8 mouse cellular contexts compared by ENCODE assay signal in genomic region chr10:117844782-117845596, GRCm38 (mm10). TPM values are rescaled to one million over a fixed set of nuclear protein-coding genes. Genes with fewer than 3 reads are reported as not detected.
DNase-seq lines count a peak whose midpoint lies in the region; ATAC-seq and TF ChIP-seq lines count a peak whose summit lies in the region.

No protein-coding gene starts in this region.

- no peak for TF ChIP-seq POLR2A in ES-Bruce4 (IDR thresholded peaks at IDR 0.05; ENCODE audit: insufficient read depth, low read length)

- H3K9me3 ChIP-seq in ES-Bruce4 (replicated peaks; ENCODE audit: control insufficient read depth, insufficient read depth, low read length, poor library complexity, severe bottlenecking), result no peaks in the 10 kb centered on the region
- no peaks in the 10 kb centered on the region for H3K9me3 ChIP-seq in forebrain, embryonic 14.5 days (replicated peaks; ENCODE audit: control insufficient read depth, low read length)
- no peaks in the 10 kb centered on the region for H3K9me3 ChIP-seq in lung, embryonic 14.5 days (ENCODE audit: low read depth, low read length)
- no peaks in the 10 kb centered on the region for H3K9me3 ChIP-seq in neural tube, embryonic 15.5 days (replicated peaks)

- no peaks in the 10 kb centered on the region; the same call in 1 of the 2 replicates for H3K36me3 ChIP-seq in ES-Bruce4 (ENCODE audit: control insufficient read depth, insufficient read depth, low read length, poor library complexity, severe bottlenecking)
- no peaks in the 10 kb centered on the region for H3K36me3 ChIP-seq in forebrain, embryonic 14.5 days (ENCODE audit: control insufficient read depth, insufficient read depth, low read length)
- no peaks in the 10 kb centered on the region for H3K36me3 ChIP-seq in lung, embryonic 14.5 days (ENCODE audit: insufficient read depth)
- no peaks in the 10 kb centered on the region for H3K36me3 ChIP-seq in neural tube, embryonic 15.5 days

- WGBS in forebrain, embryonic 14.5 days, result 2% methylated on average over 49 of the region's 52 CpGs
- WGBS in large intestine, adult 2 months, result 1% methylated on average over 49 of the region's 52 CpGs
- WGBS in lung, embryonic 14.5 days, result 1% methylated on average over 45 of the region's 52 CpGs
- WGBS in neural tube, embryonic 15.5 days, result under 1% methylated on average over 48 of the region's 52 CpGs

- H3K4me1 ChIP-seq in ES-Bruce4 (ENCODE audit: control insufficient read depth, insufficient read depth, low read length), result peaks cover 4% of the 10 kb centered on the region
- H3K4me1 ChIP-seq in forebrain, embryonic 14.5 days (ENCODE audit: control insufficient read depth, insufficient read depth, low read length), result peaks cover 19% of the 10 kb centered on the region
- H3K4me1 ChIP-seq in lung, embryonic 14.5 days (ENCODE audit: insufficient read depth), result peaks cover 9% of the 10 kb centered on the region
- peaks cover 25% of the 10 kb centered on the region for H3K4me1 ChIP-seq in neural tube, embryonic 15.5 days

- peak overlapping the region; percentile 99 for H3K9ac ChIP-seq in ES-Bruce4 (ENCODE audit: low read depth, poor library complexity, severe bottlenecking)
- peak overlapping the region; percentile 87 for H3K9ac ChIP-seq in forebrain, embryonic 14.5 days (ENCODE audit: low read length)
- H3K9ac ChIP-seq in lung, embryonic 14.5 days, result peak overlapping the region; percentile 98
- H3K9ac ChIP-seq in neural tube, embryonic 15.5 days (replicated peaks), result peak overlapping the region; percentile 96

- peak overlapping the region; percentile 49; the same call in 1 of the 2 replicates for H3K27ac ChIP-seq in ES-Bruce4 (ENCODE audit: insufficient read depth, low read length)
- peak overlapping the region; percentile 95 for H3K27ac ChIP-seq in forebrain, embryonic 14.5 days (ENCODE audit: low read depth, low read length)
- H3K27ac ChIP-seq in lung, embryonic 14.5 days (ENCODE audit: low read depth), result peak overlapping the region; percentile 98
- H3K27ac ChIP-seq in neural tube, embryonic 15.5 days (replicated peaks), result peak overlapping the region; percentile 97

- no peaks in the 10 kb centered on the region for H3K27me3 ChIP-seq in ES-Bruce4 (ENCODE audit: control insufficient read depth, insufficient read depth, low read length, poor library complexity, severe bottlenecking)
- H3K27me3 ChIP-seq in forebrain, embryonic 14.5 days (replicated peaks; ENCODE audit: control insufficient read depth, insufficient read depth, low read length), result no peaks in the 10 kb centered on the region
- H3K27me3 ChIP-seq in lung, embryonic 14.5 days (ENCODE audit: insufficient read depth, low read length), result no peaks in the 10 kb centered on the region
- no peaks in the 10 kb centered on the region for H3K27me3 ChIP-seq in neural tube, embryonic 15.5 days (replicated peaks)

- peak overlapping the region; percentile 69 for H3K4me2 ChIP-seq in forebrain, embryonic 14.5 days (ENCODE audit: low read length)
- peak overlapping the region; percentile 67 for H3K4me2 ChIP-seq in lung, embryonic 14.5 days
- peak overlapping the region; percentile 71 for H3K4me2 ChIP-seq in neural tube, embryonic 15.5 days

- DNase-seq in cerebellum, adult 11 months, result peak; percentile 36
- DNase-seq in forebrain, embryonic 14.5 days (ENCODE audit: low spot score), result peak; percentile 73
- DNase-seq in heart, postnatal 14 days, result peak; percentile 76 to 78
- peak; percentile 38 for DNase-seq in large intestine, adult 2 months (ENCODE audit: low read depth, low spot score)
- peak; percentile 79 for DNase-seq in lung, embryonic 14.5 days
- peak; percentile 75 for DNase-seq in testis, postnatal 10 days (ENCODE audit: low spot score)

- H3K4me3 ChIP-seq in ES-Bruce4 (ENCODE audit: low read depth, low read length), result peak overlapping the region; percentile 84
- H3K4me3 ChIP-seq in forebrain, embryonic 14.5 days (ENCODE audit: low read depth, low read length), result peak overlapping the region; percentile 89
- H3K4me3 ChIP-seq in lung, embryonic 14.5 days (ENCODE audit: low read depth, low read length), result peak overlapping the region; percentile 87
- peak overlapping the region; percentile 88 for H3K4me3 ChIP-seq in neural tube, embryonic 15.5 days (replicated peaks)

- no peak for TF ChIP-seq EP300 in ES-Bruce4 (IDR thresholded peaks at IDR 0.05; ENCODE audit: insufficient read depth, low read depth, low read length)

- peak; percentile 51 for ATAC-seq in forebrain, embryonic 14.5 days
- peak; percentile 47 for ATAC-seq in lung, embryonic 14.5 days (ENCODE audit: insufficient read depth)
- ATAC-seq in neural tube, embryonic 15.5 days (ENCODE audit: low FRiP score), result peak; percentile 45

- intact Hi-C loops in heart, postnatal 14 days (cut with DNase I), result loop anchor here (2.0 to 5.0 kb wide), 6 partner anchors 52 to 262 kb away; partner anchors contain the start of gene Nup107

- TF ChIP-seq CTCF in ES-Bruce4 (IDR thresholded peaks at IDR 0.05; ENCODE audit: low read depth, low read length), result no peak
- TF ChIP-seq CTCF in lung, embryonic 14.5 days (IDR thresholded peaks at IDR 0.05; ENCODE audit: low read depth), result no peak

RNA-seq across cellular contexts. Expression of gene Rap1b, which starts 0.8 kb away (rescaled TPM):
- 149 and 150 TPM in 2 replicates for polyA plus RNA-seq in ES-Bruce4 (2011; ENCODE audit: insufficient read depth, insufficient read length, low read depth, missing spikeins)
- 138 and 160 TPM in 2 replicates for polyA plus RNA-seq in forebrain, embryonic 14.5 days (2014; fragmentation: Nextera tagmentation; extraction: Ambion mirVana)
- 10 to 100 TPM; 68.6 to 72.2 TPM for total RNA-seq in heart, postnatal 14 days (2021)
- 26.5 and 27.1 TPM in 2 replicates for polyA plus RNA-seq in large intestine, adult 2 months (2012; rRNA removed)
- 214 and 220 TPM in 2 replicates for polyA plus RNA-seq in lung, embryonic 14.5 days (2014; fragmentation: Nextera tagmentation; extraction: Ambion mirVana)
- 165 and 174 TPM in 2 replicates for polyA plus RNA-seq in neural tube, embryonic 15.5 days (2015; fragmentation: Nextera tagmentation; extraction: Ambion mirVana)

RNA-seq across cellular contexts. Expression of gene Nup107, which starts 52.5 kb away (rescaled TPM):
- polyA plus RNA-seq in ES-Bruce4 (2011; ENCODE audit: insufficient read depth, insufficient read length, low read depth, missing spikeins), result 119 and 134 TPM in 2 replicates
- 61.1 and 68.7 TPM in 2 replicates for polyA plus RNA-seq in forebrain, embryonic 14.5 days (2014; fragmentation: Nextera tagmentation; extraction: Ambion mirVana)
- total RNA-seq in heart, postnatal 14 days (2021), result 1 to 10 TPM; 7.8 to 9.5 TPM
- polyA plus RNA-seq in large intestine, adult 2 months (2012; rRNA removed), result 7.2 and 8.3 TPM in 2 replicates
- 96.3 and 96.6 TPM in 2 replicates for polyA plus RNA-seq in lung, embryonic 14.5 days (2014; fragmentation: Nextera tagmentation; extraction: Ambion mirVana)
- 28.2 and 34.6 TPM in 2 replicates for polyA plus RNA-seq in neural tube, embryonic 15.5 days (2015; fragmentation: Nextera tagmentation; extraction: Ambion mirVana)

Comparison
In these comparisons a context has a peak if more than half of its experiments do, and no peak if none do; other contexts are left out.
1. Peak in every context shown above with its lines: DNase-seq, ATAC-seq, H3K4me3 ChIP-seq and H3K27ac ChIP-seq.